Mouse (Mus musculus) thymus, postnatal 25 days (tissue): ENCODE measurements at regions not wholly inside any gene's neighbourhood (a gene's known extent, or its start where the extent isn't known, plus 50 kb on each side); places are given as distances from the start of the nearest gene placed in this dataset.

Experiments used
- DNase-seq: peaks from one replicate; pipeline ENCODE4 v3.0.0; 2022

- DNase-seq: no peak
Measured at GRCm38 (mm10) chr19:6684921-6685320, 142.1 kb upstream of the Slc22a12 start.

GRCm38 (mm10) chr19:6679392-6680307 lies 136.8 kb upstream of the Slc22a12 start:
- DNase-seq: no peak

- no peak for DNase-seq
Measured at GRCm38 (mm10) chr19:6677511-6677910, 134.7 kb upstream of the Slc22a12 start.

GRCm38 (mm10) chr19:6675586-6675985 lies 132.8 kb upstream of the Slc22a12 start:
- no peak for DNase-seq

DNA sequence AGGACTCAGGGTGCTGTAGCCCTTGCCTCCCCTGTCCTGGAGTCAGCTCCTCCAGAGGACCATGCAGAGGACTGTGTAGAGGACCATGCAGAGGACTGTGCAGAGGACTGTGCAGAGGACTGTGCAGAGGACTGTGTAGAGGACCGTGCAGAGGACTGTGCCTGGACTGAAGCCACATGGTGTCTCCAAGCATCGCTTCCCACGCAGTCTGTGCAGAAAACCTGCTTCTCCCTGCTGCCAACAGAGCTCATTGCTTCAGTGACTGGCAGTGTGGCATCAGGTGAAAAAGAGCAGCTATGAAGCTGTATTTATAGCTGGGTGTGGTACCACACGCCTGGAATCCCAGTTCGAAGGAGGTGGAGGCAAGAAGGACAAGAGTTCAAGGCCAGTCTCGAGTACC lies 128.9 kb upstream of the Slc22a12 start:
- DNase-seq: no peak

- peak; percentile 16 for DNase-seq
Measured at GRCm38 (mm10) chr19:6669881-6670280, 127.0 kb upstream of the Slc22a12 start.

DNA sequence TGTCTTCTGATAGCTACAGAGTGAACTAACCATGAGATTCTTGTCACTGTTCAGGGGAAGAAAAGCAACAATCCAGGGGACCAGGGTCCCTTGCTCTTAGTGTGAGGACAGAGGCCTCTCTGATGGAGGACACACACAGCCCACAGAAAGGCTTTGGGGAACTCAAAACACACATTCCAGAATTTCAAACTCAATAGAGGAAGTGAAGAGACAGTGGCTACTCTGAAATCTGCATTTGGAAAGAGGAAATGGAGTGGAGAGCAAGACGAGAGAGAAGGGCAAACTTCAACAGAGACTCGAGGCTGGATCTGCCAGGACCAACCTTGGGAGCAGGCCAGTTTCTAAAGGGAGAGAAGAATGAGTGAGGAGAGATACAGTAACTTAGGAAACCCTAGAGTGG lies 125.7 kb upstream of the Slc22a12 start:
- no peak for DNase-seq

GRCm38 (mm10) chr19:6666187-6666722 lies 123.4 kb upstream of the Slc22a12 start:
- no peak for DNase-seq

DNA sequence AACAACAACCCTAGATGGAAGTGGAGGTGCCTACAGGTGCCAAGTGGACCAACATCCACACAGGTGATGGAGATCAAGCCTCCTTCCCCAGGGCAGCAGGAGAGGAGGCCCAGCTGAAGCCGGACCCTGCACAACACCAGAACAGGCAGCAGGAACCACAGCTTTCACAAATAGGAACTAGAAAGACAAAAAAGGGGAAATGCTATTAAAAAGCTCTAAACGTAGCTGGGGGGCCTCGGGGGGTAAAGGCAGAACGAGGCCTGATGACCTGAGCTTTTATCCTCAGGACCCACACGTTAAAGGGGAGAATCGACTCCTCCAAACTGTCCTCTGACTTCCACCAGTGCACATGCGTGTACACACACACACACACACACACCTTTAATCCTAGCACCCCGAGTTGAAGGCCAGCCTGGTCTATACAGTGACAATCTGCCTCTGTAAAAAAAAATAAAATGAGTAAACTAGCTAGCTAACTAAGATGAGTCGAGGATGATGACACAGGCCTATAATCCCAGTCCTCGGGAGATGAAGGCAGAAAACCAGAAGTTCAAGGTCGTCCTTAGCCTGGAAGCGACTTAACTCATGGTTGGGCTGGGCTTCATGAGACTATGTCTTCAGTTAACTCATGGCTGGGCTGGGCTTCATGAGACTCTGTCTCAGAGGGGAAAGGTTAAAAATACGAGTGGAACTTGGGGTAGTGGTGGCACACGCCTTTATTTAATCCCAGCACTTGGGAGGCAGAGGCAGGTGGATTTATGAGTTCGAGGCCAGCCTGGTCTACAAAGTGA lies 122.6 kb upstream of the Slc22a12 start:
- DNase-seq: no peak

DNA sequence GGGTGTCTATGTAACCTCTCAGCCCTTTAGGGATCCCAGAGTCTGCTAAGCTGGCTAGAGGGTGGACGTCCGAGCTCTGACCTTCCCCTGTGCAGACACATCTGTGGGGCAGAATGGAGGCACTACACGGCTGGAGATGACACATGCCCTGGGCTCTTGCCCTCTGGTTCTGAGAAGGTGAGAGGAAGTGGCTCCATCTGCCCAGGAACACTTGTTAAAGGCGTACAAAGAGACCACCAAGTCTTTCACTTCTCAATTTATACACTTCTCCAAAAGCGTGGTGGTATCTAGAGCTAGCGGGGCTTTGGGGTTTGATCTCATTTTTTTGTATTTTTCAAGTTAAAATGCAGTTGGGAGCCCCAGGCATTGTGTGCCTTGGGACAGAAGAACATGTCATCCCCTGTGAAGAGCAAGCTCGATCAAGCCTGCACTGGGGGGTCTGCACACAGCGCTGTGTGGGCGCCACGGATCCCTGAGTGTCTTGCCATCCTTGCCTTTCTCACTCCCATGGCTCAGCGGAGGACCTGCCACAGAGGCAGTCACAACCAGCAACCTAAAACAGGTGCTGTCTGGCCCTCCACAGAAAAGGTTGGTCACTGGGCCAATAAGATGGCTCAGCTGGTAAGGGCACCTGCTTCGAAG lies 121.6 kb upstream of the Slc22a12 start:
- no peak for DNase-seq

GRCm38 (mm10) chr19:6663391-6663790 lies 120.6 kb upstream of the Slc22a12 start:
- DNase-seq: peak; percentile 76

- DNase-seq: no peak
Measured at GRCm38 (mm10) chr19:6662346-6662939, 119.6 kb upstream of the Slc22a12 start.

- no peak for DNase-seq
Measured at GRCm38 (mm10) chr19:6661508-6661871, 118.7 kb upstream of the Slc22a12 start.

GRCm38 (mm10) chr19:6660723-6661507 lies 118.1 kb upstream of the Slc22a12 start:
- no peak for DNase-seq

GRCm38 (mm10) chr19:6660157-6660556 lies 117.3 kb upstream of the Slc22a12 start:
- no peak for DNase-seq

GRCm38 (mm10) chr19:6654550-6654949 lies 111.7 kb upstream of the Slc22a12 start:
- DNase-seq: no peak

GRCm38 (mm10) chr19:6652775-6653174 lies 109.9 kb upstream of the Slc22a12 start:
- peak; percentile 49 for DNase-seq

GRCm38 (mm10) chr19:6651192-6651591 lies 108.4 kb upstream of the Slc22a12 start:
- no peak for DNase-seq

GRCm38 (mm10) chr19:6649885-6650284 lies 107.1 kb upstream of the Slc22a12 start:
- DNase-seq: no peak

GRCm38 (mm10) chr19:6647686-6648085 lies 104.9 kb upstream of the Slc22a12 start:
- no peak for DNase-seq

GRCm38 (mm10) chr19:6647216-6647615 lies 104.4 kb upstream of the Slc22a12 start:
- DNase-seq: no peak

DNA sequence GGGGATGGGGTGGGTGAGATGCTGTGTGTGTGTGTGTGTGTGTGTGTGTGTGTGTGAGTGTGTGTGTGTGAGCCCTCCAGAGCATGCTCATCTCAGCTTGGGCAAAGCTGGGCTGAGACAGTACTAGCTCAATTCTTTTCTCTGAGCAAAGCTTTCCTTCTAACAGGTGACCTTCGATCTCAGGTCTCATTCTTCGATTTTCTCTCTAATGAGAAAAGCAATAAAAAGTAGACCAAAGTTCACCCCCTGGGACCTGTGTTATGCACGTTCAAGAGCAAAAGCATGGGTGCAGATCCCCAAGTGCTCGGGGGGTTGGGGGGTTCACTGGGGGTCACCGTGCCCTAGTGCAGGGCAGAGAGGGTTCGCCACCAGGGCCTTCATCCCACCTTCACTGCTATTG lies 103.1 kb upstream of the Slc22a12 start:
- no peak for DNase-seq
